Mouse (Mus musculus): ENCODE measurements around the gene Snrpb2. TPM values are rescaled to one million over a fixed set of nuclear protein-coding genes. Genes with fewer than 3 reads are reported as not detected.

Snrpb2 gene
- polyA plus RNA-seq, 1 experiment from 2014 or later, result 102 TPM

DNA sequence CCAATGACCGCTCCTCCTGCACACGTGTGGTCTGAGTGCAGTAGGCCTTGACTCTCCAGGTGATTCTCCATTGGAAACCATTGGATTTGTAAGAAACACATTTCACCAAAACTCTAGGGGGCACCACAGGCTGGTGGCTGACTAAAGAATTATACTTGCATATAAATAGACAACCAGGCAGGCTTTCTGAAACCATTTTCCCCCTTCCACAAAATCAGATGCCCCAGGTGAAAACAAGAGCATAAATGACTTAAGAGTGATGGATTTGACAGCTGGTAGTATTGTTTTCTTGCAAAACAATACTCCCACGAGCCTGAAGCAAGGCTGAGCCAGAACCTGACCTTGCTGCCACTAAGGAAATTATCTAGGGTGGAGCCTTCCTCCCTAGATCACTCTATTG, 54.6 kb downstream of the Snrpb2 start:
- DNase-seq (ENCODE audit: low spot score), result no peak
- H3K36me3 ChIP-seq, result no peaks in the 10 kb centered on the region
- no peak overlapping the region for H3K27ac ChIP-seq
- H3K4me3 ChIP-seq, result no peak overlapping the region
- H3K9me3 ChIP-seq (replicated peaks), result no peaks in the 10 kb centered on the region
- WGBS, result 73% methylated on average over 3 of the region's 3 CpGs
- no peaks in the 10 kb centered on the region for H3K4me1 ChIP-seq
- no peaks in the 10 kb centered on the region for H3K27me3 ChIP-seq (ENCODE audit: low read depth, poor library complexity, severe bottlenecking)

GRCm38 (mm10) chr2:143118221-143118620, 55.4 kb downstream of the Snrpb2 start:
- H3K27ac ChIP-seq, result no peak overlapping the region
- no peaks in the 10 kb centered on the region for H3K9me3 ChIP-seq (replicated peaks)
- H3K36me3 ChIP-seq, result no peaks in the 10 kb centered on the region
- DNase-seq (ENCODE audit: low spot score), result no peak
- H3K4me3 ChIP-seq, result no peak overlapping the region
- 89% methylated on average over 7 of the region's 7 CpGs for WGBS
- no peaks in the 10 kb centered on the region for H3K4me1 ChIP-seq
- H3K27me3 ChIP-seq (ENCODE audit: low read depth, poor library complexity, severe bottlenecking), result no peaks in the 10 kb centered on the region

Other genes with a start within 250 kb of the Snrpb2 start
- 8.3 and 9.7 TPM in 2 replicates for gene Kif16b, start 161.5 kb upstream of the Snrpb2 start, polyA plus RNA-seq (2016; fragmentation: Nextera tagmentation; extraction: Ambion mirVana)
- gene Otor, start 15.4 kb downstream of the Snrpb2 start, polyA plus RNA-seq (2016; fragmentation: Nextera tagmentation; extraction: Ambion mirVana), result 0.79 and 1.8 TPM in 2 replicates